Mouse (Mus musculus) mesoderm, embryonic 11.5 days (tissue): Measurements from ENCODE around the gene Rsph1.
"Not testable (repeated sequence)": the region's sequence is repeated elsewhere in the genome, so short reads cannot be mapped to it uniquely, and the experiment has no call there.

Source experiments
- DNase-seq: peaks from one replicate; pipeline ENCODE4 v3.0.0-alpha.2; 2012; ENCODE audit warnings: low read depth, low spot score

Rsph1 gene

DNA sequence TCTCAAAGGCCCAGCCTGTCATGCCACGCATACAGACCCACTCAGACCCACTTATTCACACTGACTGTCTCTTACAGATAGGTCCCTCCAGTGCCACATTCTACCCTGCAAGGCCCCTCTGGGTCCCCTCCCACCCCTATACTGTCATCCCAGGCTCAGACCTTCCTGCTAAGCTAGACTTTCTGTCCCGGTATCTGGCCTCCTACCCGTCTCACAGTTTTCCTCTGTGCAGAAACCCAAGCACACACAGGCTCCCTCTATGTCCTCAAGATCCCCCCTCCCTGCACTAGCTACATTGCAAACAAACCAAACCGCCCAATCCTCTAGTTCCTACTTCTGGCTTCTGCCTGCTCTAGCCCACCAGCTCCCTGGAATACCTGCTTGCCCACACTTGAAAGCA lies 748 bp upstream of the Rsph1 start:
- DNase-seq: no peak

GRCm38 (mm10) chr17:31276207-31276921 lies 819 bp downstream of the Rsph1 start:
- no peak for DNase-seq

- no peak for DNase-seq
Measured at GRCm38 (mm10) chr17:31275181-31275580, 2.0 kb downstream of the Rsph1 start.

GRCm38 (mm10) chr17:31273631-31274030 lies 3.6 kb downstream of the Rsph1 start:
- no peak for DNase-seq

DNA sequence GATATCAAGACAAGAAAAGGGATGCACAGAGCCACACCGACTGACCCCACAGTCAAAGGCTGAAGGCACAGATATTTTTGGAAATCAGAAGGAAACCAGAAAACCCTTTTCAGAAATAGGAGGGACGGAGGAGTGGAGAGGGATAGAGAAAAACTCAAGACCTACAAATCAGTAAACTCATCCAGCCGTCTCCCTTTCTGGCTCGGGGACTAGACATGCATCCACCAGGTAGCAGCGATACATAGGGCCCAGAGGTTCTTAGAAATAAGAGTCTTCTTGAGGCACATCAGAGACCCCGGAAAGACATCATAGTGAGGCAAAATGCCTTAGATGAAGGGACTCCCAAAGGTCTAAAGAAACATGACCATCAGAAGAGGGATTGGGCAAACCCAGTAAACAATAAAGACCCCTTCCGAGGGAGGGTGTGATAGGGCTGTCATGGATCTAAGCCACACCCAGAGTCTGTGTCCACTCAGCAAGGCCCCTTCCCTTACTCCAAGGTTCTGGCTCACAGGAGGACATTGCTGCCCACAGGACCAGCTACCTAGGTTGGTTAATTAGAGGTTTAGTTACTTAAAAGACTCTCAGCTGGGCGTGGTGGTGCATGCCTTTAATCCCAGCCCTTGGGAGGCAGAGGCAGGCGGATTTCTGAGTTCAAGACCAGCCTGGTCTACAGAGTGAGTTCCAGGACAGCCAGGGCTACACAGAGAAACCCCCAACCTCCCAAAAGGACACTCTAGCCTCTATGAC lies 4.6 kb downstream of the Rsph1 start:
- no peak for DNase-seq

GRCm38 (mm10) chr17:31271136-31271851 lies 5.9 kb downstream of the Rsph1 start:
- DNase-seq: no peak

- DNase-seq: not testable (repeated sequence)
Measured at GRCm38 (mm10) chr17:31270736-31271135, 6.4 kb downstream of the Rsph1 start.

DNA sequence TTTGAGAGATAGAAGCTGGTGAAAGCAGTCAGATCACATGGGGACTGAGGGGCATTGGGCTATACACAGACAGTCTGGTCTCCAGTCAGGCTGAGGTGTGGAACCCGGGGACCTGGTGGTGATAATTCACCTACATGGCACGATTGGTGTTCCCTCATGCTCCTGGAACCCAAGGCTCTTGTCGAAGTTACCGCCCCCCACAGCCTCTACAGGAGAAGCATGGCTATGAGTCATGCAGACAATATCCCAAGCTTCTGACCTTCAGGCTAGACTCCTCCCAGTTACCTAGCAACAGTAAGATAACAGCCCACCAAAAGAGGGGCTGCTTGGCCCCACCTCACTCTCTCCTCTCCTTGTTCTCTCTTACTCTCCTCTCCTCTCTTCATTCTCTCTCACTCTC lies 6.9 kb downstream of the Rsph1 start:
- DNase-seq: no peak

GRCm38 (mm10) chr17:31269761-31270160 lies 7.4 kb downstream of the Rsph1 start:
- no peak for DNase-seq

DNA sequence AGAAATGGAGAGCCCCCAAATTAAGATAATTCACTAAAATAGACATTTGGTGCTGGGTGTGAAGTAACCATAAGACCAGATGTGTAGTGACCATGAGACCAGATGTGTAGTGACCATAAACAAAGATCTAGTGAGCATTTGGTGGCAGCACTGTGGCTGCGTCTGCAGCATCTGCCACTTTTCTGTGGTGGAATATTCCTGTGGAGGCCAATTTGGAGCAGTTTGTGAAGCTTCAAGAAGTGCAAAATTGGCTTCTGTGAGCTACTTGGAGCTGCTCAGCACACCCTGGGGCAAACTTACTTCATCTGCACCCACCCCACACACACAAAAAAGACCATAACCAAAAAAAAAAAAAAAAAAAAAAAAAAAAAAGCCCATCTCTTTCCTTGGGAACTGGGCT lies 9.2 kb downstream of the Rsph1 start:
- DNase-seq: no peak

- no peak for DNase-seq
Measured at GRCm38 (mm10) chr17:31267603-31268002, 9.6 kb downstream of the Rsph1 start.

- no peak for DNase-seq
Measured at GRCm38 (mm10) chr17:31267138-31267537, 10.0 kb downstream of the Rsph1 start.

GRCm38 (mm10) chr17:31266321-31266950 lies 10.7 kb downstream of the Rsph1 start:
- DNase-seq: no peak

DNA sequence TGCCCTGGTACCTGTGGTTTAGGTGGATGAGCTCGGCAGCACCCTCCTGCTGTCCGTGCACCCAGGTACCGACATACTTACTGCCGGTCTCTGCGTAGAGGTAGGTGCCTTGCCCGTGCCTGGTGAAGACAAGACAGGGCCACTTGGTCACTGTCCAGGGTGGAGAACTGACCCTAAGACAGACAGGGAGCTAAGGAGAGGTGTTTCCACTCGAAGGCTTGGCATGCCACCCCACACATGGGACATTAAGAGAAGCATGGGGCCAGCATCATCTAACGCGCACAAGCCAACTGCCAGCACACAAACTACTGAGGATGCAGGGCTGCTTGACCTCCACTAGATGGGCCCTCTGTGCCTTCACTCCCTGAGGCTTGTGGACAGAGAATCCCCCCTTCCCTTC lies 11.4 kb downstream of the Rsph1 start:
- DNase-seq: no peak

DNA sequence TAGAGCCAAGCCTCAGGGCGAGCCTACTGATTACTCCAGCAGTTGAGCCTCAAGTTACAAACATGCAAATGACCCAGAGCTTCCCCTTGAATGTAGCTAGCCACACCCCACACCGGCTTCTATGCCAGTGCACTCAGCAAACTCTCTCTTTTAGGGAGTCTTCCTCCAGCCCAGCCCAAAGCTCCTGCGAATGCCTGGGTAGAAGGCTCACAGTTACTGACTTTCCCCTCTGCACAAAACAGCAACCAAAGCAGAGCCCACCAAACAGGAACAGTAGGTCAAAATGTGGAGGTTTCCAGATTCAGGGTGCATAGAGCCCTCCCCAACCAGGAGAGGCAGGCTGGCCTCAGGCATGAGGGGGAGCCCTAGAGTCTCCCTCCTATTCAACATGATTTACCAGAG lies 12.0 kb downstream of the Rsph1 start:
- no peak for DNase-seq

DNA sequence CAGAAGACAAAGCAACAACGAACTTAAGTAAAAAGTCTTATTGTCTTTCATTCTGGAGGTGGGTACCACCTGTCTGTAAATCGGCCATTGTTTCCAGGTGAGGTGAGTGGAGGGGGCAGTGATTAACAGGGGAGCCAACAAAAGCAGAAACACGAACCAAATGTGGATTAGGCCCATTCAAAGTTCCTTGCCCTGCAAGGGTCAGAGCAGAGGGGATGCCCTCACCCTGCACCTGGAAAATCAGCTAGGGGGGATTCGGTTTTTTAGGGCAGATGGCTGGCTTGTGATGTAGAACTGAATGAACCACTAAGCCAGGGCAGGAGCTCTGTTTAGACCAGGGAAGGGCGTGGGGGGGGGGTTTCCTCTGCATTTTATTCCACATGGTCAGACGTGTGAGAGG lies 12.8 kb downstream of the Rsph1 start:
- DNase-seq: no peak

DNA sequence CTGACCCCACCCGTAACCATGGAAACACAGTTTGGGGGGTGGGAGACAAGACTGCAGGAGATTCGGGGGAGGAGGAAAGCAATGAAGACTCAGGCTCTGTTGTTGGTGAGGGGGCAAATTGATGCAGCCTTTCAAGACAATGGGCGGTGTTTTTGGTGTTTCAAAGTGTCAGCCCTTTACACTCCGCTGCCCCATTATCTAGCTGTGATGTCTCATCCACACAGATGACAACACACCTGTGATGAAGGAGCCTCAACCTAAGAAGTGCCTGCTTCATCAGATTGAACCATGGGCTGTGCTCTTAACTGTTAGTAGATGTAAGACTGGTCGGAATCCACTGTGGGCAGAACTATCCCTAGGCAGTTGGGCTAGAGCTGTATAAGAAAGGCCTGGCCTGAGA lies 13.4 kb downstream of the Rsph1 start:
- DNase-seq: no peak

GRCm38 (mm10) chr17:31262715-31263114 lies 14.5 kb downstream of the Rsph1 start:
- no peak for DNase-seq

GRCm38 (mm10) chr17:31261352-31261751 lies 15.8 kb downstream of the Rsph1 start:
- DNase-seq: no peak

- no peak for DNase-seq
Measured at GRCm38 (mm10) chr17:31260430-31260829, 16.8 kb downstream of the Rsph1 start.

- no peak for DNase-seq
Measured at GRCm38 (mm10) chr17:31259825-31260224, 17.4 kb downstream of the Rsph1 start.

DNA sequence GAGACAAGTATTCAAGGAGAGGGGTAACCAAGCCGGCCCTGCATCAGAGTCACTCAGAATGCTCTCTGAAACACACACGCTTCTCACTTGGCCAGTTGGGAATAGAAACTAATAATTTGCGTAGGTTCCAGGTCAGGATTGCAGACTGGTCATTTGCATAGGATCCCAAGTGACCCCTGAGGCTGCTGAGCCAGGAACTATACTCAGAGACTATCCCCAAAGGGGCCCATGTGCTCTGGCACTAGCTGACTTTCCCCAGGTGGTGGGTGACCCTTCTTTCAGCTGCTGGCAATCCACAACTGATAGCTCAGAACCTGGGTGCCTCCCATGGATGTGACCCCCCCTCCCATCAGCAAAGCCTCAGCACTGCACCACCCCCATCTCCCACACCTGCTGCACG lies 18.0 kb downstream of the Rsph1 start:
- no peak for DNase-seq
